Comparison of ENCODE assay signal across 8 mouse cellular contexts in the genomic region with DNA sequence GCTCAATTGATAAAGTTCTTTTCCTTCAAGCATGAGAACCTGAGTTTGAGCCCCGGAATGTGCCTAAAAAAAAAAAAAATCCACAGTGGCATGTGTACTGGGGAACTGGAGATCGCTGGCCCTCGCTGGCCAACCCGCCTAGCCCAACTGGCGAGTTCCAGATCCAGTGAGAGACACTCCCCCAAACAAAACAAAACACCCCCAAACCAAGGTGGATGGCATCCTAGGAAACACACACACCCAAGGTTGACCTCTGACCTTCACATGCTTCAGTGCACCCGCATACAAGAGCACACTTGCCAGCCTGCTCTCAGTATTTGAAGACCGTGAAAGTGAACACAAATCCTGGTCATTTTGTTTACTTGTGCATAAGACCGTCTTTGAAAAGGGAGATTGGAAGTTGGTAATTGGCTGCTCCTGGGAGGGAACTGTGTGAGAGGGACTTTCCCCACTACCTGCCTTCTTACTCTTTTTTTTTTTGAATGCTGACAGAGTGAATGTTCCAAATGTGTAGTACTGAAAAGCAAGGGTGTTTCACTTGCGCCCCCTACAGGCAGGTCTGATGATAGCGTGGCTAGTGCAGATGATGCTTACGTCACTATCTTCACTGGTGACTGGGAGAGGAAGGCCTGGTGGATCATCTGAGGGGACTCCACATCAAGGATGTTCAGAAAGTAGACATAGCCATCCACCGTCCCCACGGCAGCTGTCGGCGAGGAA. TPM values are rescaled to one million over a fixed set of nuclear protein-coding genes. Genes with fewer than 3 reads are reported as not detected.
DNase-seq lines count a peak whose midpoint lies in the region; ATAC-seq and TF ChIP-seq lines count a peak whose summit lies in the region.

No protein-coding gene starts in this region.

- no peak for ATAC-seq in liver, embryonic 14.5 days (ENCODE audit: insufficient read depth)

- H3K4me2 ChIP-seq in liver, embryonic 14.5 days (ENCODE audit: low read depth): no peak overlapping the region

- no peak overlapping the region for H3K9ac ChIP-seq in liver, embryonic 14.5 days (replicated peaks)

- H3K27ac ChIP-seq in liver, embryonic 14.5 days: no peak overlapping the region

- peak; percentile 45 to 69 for DNase-seq in urinary bladder, adult 18-20 months (ENCODE audit: low spot score in 2 of 2)
- no peak for DNase-seq in urinary bladder, postnatal 10 days (ENCODE audit: low spot score)
- peak; percentile 68 for DNase-seq in c-Kit-positive CD71-negative TER-119-negative erythroid progenitor cells, embryonic 14.5 days (ENCODE audit: low read depth)
- peak; percentile 40 to 47 for DNase-seq in frontal cortex, postnatal 10 days (ENCODE audit: low spot score in 2 of 2)
- DNase-seq in kidney, postnatal 14 days: peak; percentile 62
- DNase-seq in liver, embryonic 14.5 days (ENCODE audit: low read depth in 3 of 3, low spot score in 3 of 3): peak; percentile 42 to 50 (median 44)
- peak; percentile 77 for DNase-seq in right cerebral cortex, adult 18-20 months
- peak; percentile 87 for DNase-seq in thymus, postnatal 4 days

- 0 out of 4 replicates have a peak, but pooled peaks cover 0 to 4% of the 10 kb centered on the region in 2 experiments for H3K4me1 ChIP-seq in liver, embryonic 14.5 days (replicated peaks; ENCODE audit: control insufficient read depth in 2 of 2, insufficient read depth in 2 of 2, low read length in 1 of 2)

- TF ChIP-seq EP300 in liver, embryonic 14.5 days (IDR thresholded peaks at IDR 0.05; ENCODE audit: low read depth): no peak

- TF ChIP-seq CTCF in liver, embryonic 14.5 days (IDR thresholded peaks at IDR 0.05; ENCODE audit: low read depth): peak; percentile 87

- WGBS in liver, embryonic 14.5 days (ENCODE audit: insufficient replicate concordance): 48% methylated on average over 15 of the region's 15 CpGs

- H3K27me3 ChIP-seq in liver, embryonic 14.5 days (ENCODE audit: control insufficient read depth, insufficient read depth, low read length): no peaks in the 10 kb centered on the region

- no peaks in the 10 kb centered on the region for H3K9me3 ChIP-seq in liver, embryonic 14.5 days (ENCODE audit: control insufficient read depth, low read length)

- H3K36me3 ChIP-seq in liver, embryonic 14.5 days (replicated peaks; ENCODE audit: control insufficient read depth, insufficient read depth, low read depth): no peaks in the 10 kb centered on the region

- H3K4me3 ChIP-seq in liver, embryonic 14.5 days (ENCODE audit: insufficient read depth in 1 of 2, low read depth in 2 of 2, low read length in 2 of 2): no peak overlapping the region

RNA-seq across cellular contexts. Expression of a gene that starts 59.6 kb away (rescaled TPM):
- 51.7 and 57.2 TPM in 2 replicates for polyA plus RNA-seq in liver, embryonic 14.5 days (2012; rRNA removed)
- polyA plus RNA-seq in liver, embryonic 14.5 days (2014; fragmentation: Nextera tagmentation; extraction: Ambion mirVana): 98.9 and 111 TPM in 2 replicates
